Mouse (Mus musculus): ENCODE results near the gene Bcat1.

DNA sequence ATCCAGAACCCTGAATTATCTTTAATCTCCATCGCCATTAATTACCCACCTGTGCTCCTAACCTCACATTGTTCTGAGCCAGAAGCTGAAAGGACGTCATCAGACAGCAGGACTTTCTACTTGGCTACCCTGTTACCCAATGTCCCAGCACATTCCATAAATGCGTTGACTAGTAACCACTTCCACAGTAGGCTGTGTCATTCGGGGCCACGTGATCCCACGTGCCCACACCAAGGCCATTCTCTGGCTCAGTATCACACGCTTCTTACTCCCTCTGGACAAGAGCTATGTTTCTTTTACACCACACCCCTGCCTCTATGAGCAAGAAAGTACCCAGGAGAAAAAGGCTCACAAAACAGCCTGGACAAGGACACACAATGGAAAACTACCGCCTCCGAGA is 40.6 kb downstream of the Bcat1 start:
- TF ChIP-seq CTCF (IDR thresholded peaks at IDR 0.05; ENCODE audit: borderline replicate concordance, control insufficient read depth, extremely low read depth, insufficient read depth, low read length, poor library complexity) (no peak), POLR2A (IDR thresholded peaks at IDR 0.05; ENCODE audit: control insufficient read depth, extremely low read depth, insufficient read depth, low read length, poor library complexity) (no peak)
